ENCODE assay signal across 21 mouse cellular contexts in the genomic region with DNA sequence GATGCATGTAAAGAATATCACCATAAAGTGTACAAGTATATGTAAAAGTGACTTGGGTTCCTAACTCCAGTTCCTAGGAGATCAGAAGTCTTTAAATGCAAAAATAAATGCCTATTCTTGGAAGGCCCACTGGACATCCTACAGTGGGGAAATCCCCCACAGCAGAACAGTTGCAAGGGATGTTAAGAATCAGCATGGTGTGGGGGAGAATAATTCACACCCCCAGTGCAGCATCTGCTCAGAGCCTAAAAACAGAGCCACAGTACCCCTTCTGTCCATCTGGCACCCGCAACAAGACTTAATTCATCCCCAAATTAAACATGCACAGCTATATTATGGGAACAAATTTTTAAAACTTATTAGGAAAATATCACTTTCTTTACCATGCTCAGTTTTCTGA. TPM values are rescaled to one million over a fixed set of nuclear protein-coding genes. Genes with fewer than 3 reads are reported as not detected.
DNase-seq lines count a peak whose midpoint lies in the region; ATAC-seq and TF ChIP-seq lines count a peak whose summit lies in the region.
"Had no signal": no experiment of that assay in that cellular context is flagged by ENCODE, and none has a peak within 500 bp of the region (broad histone marks: within the 10 kb centered on the region; RNA-seq: fewer than 3 reads in every experiment).

No protein-coding gene starts in this region.

- ATAC-seq in forebrain, embryonic 14.5 days = peak; percentile 67; the same call in 1 of the 2 replicates
- no peak for ATAC-seq in forebrain, embryonic 12.5 days (ENCODE audit: low FRiP score)
- ATAC-seq: lung, postnatal 0 days; midbrain, embryonic 16.5 days had no signal

- H3K4me1 ChIP-seq in forebrain, embryonic 14.5 days (ENCODE audit: control insufficient read depth, insufficient read depth, low read length) = no peaks in the 10 kb centered on the region
- no peaks in the 10 kb centered on the region for H3K4me1 ChIP-seq in forebrain, embryonic 12.5 days
- H3K4me1 ChIP-seq: embryonic facial prominence, embryonic 13.5 days; heart, embryonic 12.5 days; limb, embryonic 12.5 days had no signal

- H3K27me3 ChIP-seq in forebrain, embryonic 14.5 days (replicated peaks; ENCODE audit: control insufficient read depth, insufficient read depth, low read length) = no peaks in the 10 kb centered on the region
- no peaks in the 10 kb centered on the region for H3K27me3 ChIP-seq in forebrain, embryonic 12.5 days
- H3K27me3 ChIP-seq: embryonic facial prominence, embryonic 13.5 days; heart, embryonic 12.5 days; limb, embryonic 12.5 days had no signal

- intact Hi-C loops in left cerebral cortex, adult 2 months (cut with DNase I) = no loop called here

- no peak overlapping the region for H3K9ac ChIP-seq in forebrain, embryonic 14.5 days (ENCODE audit: low read length)
- H3K9ac ChIP-seq in forebrain, embryonic 12.5 days = no peak overlapping the region
- H3K9ac ChIP-seq: embryonic facial prominence, embryonic 13.5 days; heart, embryonic 12.5 days; limb, embryonic 12.5 days; liver, embryonic 14.5 days had no signal

- no peaks in the 10 kb centered on the region for H3K36me3 ChIP-seq in forebrain, embryonic 14.5 days (ENCODE audit: control insufficient read depth, insufficient read depth, low read length)
- H3K36me3 ChIP-seq in forebrain, embryonic 12.5 days (replicated peaks) = no peaks in the 10 kb centered on the region
- H3K36me3 ChIP-seq: embryonic facial prominence, embryonic 13.5 days; heart, embryonic 12.5 days; limb, embryonic 12.5 days had no signal

- no peak overlapping the region for H3K27ac ChIP-seq in forebrain, embryonic 14.5 days (ENCODE audit: low read depth, low read length)
- no peak overlapping the region for H3K27ac ChIP-seq in forebrain, embryonic 12.5 days
- H3K27ac ChIP-seq in left cerebral cortex, adult 2 months = no peak overlapping the region
- H3K27ac ChIP-seq: embryonic facial prominence, embryonic 13.5 days; kidney, postnatal 0 days; limb, embryonic 12.5 days; liver, embryonic 14.5 days had no signal

- H3K9me3 ChIP-seq in forebrain, embryonic 14.5 days (replicated peaks; ENCODE audit: control insufficient read depth, low read length) = no peaks in the 10 kb centered on the region
- no peaks in the 10 kb centered on the region for H3K9me3 ChIP-seq in forebrain, embryonic 12.5 days
- H3K9me3 ChIP-seq: embryonic facial prominence, embryonic 13.5 days; heart, embryonic 12.5 days; limb, embryonic 12.5 days had no signal

- peak; percentile 19 for DNase-seq in forebrain, embryonic 14.5 days (ENCODE audit: low spot score)
- peak; percentile 53 to 79 for DNase-seq in layer of hippocampus, adult 18-20 months (ENCODE audit: low spot score in 2 of 2)
- DNase-seq in left cerebral cortex, adult 2 months (ENCODE audit: extremely low spot score in 1 of 2, low spot score in 2 of 2) = peak; percentile 28 to 37
- peak; percentile 4 for DNase-seq in right cerebral cortex, postnatal 14 days
- no peak for DNase-seq in yolk sac, embryonic 10.5 days (ENCODE audit: low spot score)
- no peak for DNase-seq in kidney, postnatal 36 days
- no peak for DNase-seq in embryo, embryonic 11 days
- DNase-seq: cerebellum, adult 11 months; heart, postnatal 4 days had no signal

- no peak overlapping the region for H3K4me3 ChIP-seq in forebrain, embryonic 14.5 days (ENCODE audit: low read depth, low read length)
- H3K4me3 ChIP-seq in forebrain, embryonic 12.5 days (replicated peaks) = no peak overlapping the region
- no peak overlapping the region for H3K4me3 ChIP-seq in left cerebral cortex, adult 2 months
- H3K4me3 ChIP-seq: embryonic facial prominence, embryonic 13.5 days; heart, embryonic 12.5 days; limb, embryonic 12.5 days had no signal

- no peak for TF ChIP-seq CTCF in left cerebral cortex, adult 2 months (IDR thresholded peaks at IDR 0.05)

- WGBS in forebrain, embryonic 14.5 days = 72% methylated on average over 1 of the region's 1 CpGs
- WGBS in forebrain, embryonic 12.5 days = 82% methylated on average over 1 of the region's 1 CpGs

- no peak overlapping the region for H3K4me2 ChIP-seq in forebrain, embryonic 14.5 days (ENCODE audit: low read length)
- no peak overlapping the region for H3K4me2 ChIP-seq in forebrain, embryonic 12.5 days
- H3K4me2 ChIP-seq: embryonic facial prominence, embryonic 13.5 days; heart, embryonic 12.5 days; limb, embryonic 12.5 days had no signal

RNA-seq across cellular contexts. Expression of a gene that starts 39.3 kb away (rescaled TPM):
- not detected in 2 replicates for polyA plus RNA-seq in forebrain, embryonic 14.5 days (2014; fragmentation: Nextera tagmentation; extraction: Ambion mirVana)
- polyA plus RNA-seq in forebrain, embryonic 12.5 days (2016; fragmentation: Nextera tagmentation; extraction: Ambion mirVana) = not detected in 2 replicates
- total RNA-seq in layer of hippocampus, adult 18-20 months (2021) = not detected
- total RNA-seq in left cerebral cortex, adult 2 months (2021) = not detected
- total RNA-seq: gastrocnemius, postnatal 4 days; heart, postnatal 4 days; megakaryocyte, adult 5-6 weeks had no signal
- polyA plus RNA-seq: embryonic facial prominence, embryonic 13.5 days; heart, embryonic 12.5 days; intestine, embryonic 14.5 days; kidney, postnatal 0 days; limb, embryonic 12.5 days; liver, embryonic 14.5 days; lung, postnatal 0 days; midbrain, embryonic 16.5 days; neural tube, embryonic 11.5 days had no signal

Comparison
In these comparisons a context has a peak if more than half of its experiments do, and no peak if none do; other contexts are left out.
1. DNase-seq: peak in forebrain, embryonic 14.5 days (single experiment), layer of hippocampus, adult 18-20 months (2 of 2), left cerebral cortex, adult 2 months (2 of 2) and right cerebral cortex, postnatal 14 days (single experiment); none in yolk sac, embryonic 10.5 days (single experiment), kidney, postnatal 36 days (0 of 2) and embryo, embryonic 11 days (single experiment).